Mouse (Mus musculus) ES-E14 (cell line): ENCODE measurements at regions not wholly inside any gene's neighbourhood (a gene's known extent, or its start where the extent isn't known, plus 50 kb on each side); places are given as distances from the start of the nearest gene placed in this dataset.

ENCODE experiments used
- HCFC1 ChIP-seq: IDR thresholded peaks from 2 replicates; pipeline ENCODE4 v1.6.1; 2012; ENCODE audit warnings: low read length, inconsistent platforms, borderline replicate concordance; ENCODE audit not compliant: insufficient read depth
- ZC3H11A ChIP-seq: IDR thresholded peaks from 2 replicates; pipeline ENCODE4 v1.6.1; 2012; ENCODE audit warnings: low read depth, mild to moderate bottlenecking, inconsistent platforms, low read length, borderline replicate concordance

GRCm38 (mm10) chr4:152637088-152637487 lies 159.4 kb upstream of the Kcnab2 start:
- TF ChIP-seq HCFC1 (no peak), ZC3H11A (no peak)
